19 mouse cellular contexts compared by ENCODE assay signal in the genomic region with DNA sequence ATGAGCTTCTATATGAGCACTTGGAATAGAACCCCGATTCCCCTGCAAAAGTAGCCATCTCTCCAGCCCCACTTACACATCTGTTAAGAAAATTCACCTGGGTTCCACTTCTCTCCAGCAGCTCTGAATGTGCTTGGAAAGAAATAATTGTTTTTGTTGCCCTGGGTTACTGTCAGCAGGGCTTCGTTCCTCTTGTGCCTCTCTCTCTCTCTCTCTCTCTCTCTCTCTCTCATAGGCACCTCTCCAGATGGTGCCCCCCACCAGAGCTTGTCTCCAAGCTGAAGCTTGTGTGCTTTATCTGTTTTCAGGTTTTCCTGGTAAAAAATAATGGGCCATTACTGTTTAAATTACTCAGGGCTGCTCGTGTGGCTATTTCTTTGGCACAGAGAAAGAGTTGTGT.
A peak's percentile ranks its signal among the peaks of the same experiment; 100 is the strongest.
DNase-seq lines count a peak whose midpoint lies in the region; ATAC-seq lines count a peak whose summit lies in the region.
"Had no signal": no experiment of that assay in that cellular context is flagged by ENCODE, and none has a peak within 500 bp of the region (broad histone marks: within the 10 kb centered on the region; RNA-seq: fewer than 3 reads in every experiment).

No protein-coding gene starts in this region.

- ATAC-seq in midbrain, embryonic 16.5 days, result peak; percentile 67; the same call in 1 of the 2 replicates
- no peak for ATAC-seq in midbrain, embryonic 11.5 days (ENCODE audit: low FRiP score)
- 0 out of 2 replicates have a peak, but pooled peaks have one; percentile 59 for ATAC-seq in hindbrain, embryonic 15.5 days (ENCODE audit: low FRiP score, low read depth)
- no peak for ATAC-seq in megakaryocyte progenitor cell, adult 5-6 weeks (replicated peaks; ENCODE audit: poor library complexity)
- ATAC-seq: intestine, embryonic 15.5 days; lung, postnatal 0 days had no signal

- no peak overlapping the region for H3K4me3 ChIP-seq in midbrain, embryonic 16.5 days (ENCODE audit: low read depth, low read length)
- H3K4me3 ChIP-seq in midbrain, embryonic 11.5 days (ENCODE audit: low read depth, low read length), result no peak overlapping the region
- H3K4me3 ChIP-seq in hindbrain, embryonic 15.5 days, result no peak overlapping the region
- H3K4me3 ChIP-seq: heart, embryonic 13.5 days; intestine, embryonic 15.5 days had no signal

- H3K9me3 ChIP-seq in midbrain, embryonic 16.5 days (replicated peaks; ENCODE audit: control insufficient read depth, low read length, poor library complexity, severe bottlenecking), result no peaks in the 10 kb centered on the region
- H3K9me3 ChIP-seq in midbrain, embryonic 11.5 days (ENCODE audit: control insufficient read depth, low read length), result no peaks in the 10 kb centered on the region
- no peaks in the 10 kb centered on the region for H3K9me3 ChIP-seq in hindbrain, embryonic 15.5 days
- H3K9me3 ChIP-seq: intestine, embryonic 15.5 days had no signal

- H3K4me2 ChIP-seq in midbrain, embryonic 16.5 days (ENCODE audit: low read length), result no peak overlapping the region
- H3K4me2 ChIP-seq in midbrain, embryonic 11.5 days, result no peak overlapping the region
- no peak overlapping the region for H3K4me2 ChIP-seq in hindbrain, embryonic 15.5 days
- H3K4me2 ChIP-seq: heart, embryonic 13.5 days; intestine, embryonic 15.5 days had no signal

- DNase-seq in heart, adult 11 months, result peak; percentile 21
- no peak for DNase-seq in heart, postnatal 10 days
- DNase-seq in midbrain, embryonic 11.5 days (ENCODE audit: low spot score, missing footprints), result no peak
- DNase-seq in spleen, postnatal 36 days (ENCODE audit: low spot score in 2 of 2), result no peak
- DNase-seq: B cell, adult 2 months; cerebellum, adult 2 months; cerebellum, postnatal 36 days; gastrocnemius, postnatal 10 days; heart, adult 18-20 months; heart, postnatal 36 days; kidney, adult 9 months; kidney, postnatal 25 days; liver had no signal

- peak overlapping the region; percentile 28; the same call in 1 of the 2 replicates for H3K27ac ChIP-seq in midbrain, embryonic 16.5 days (ENCODE audit: low read length)
- no peak overlapping the region for H3K27ac ChIP-seq in midbrain, embryonic 11.5 days (ENCODE audit: low read depth, low read length)
- peak overlapping the region; percentile 12 for H3K27ac ChIP-seq in hindbrain, embryonic 15.5 days (replicated peaks)
- H3K27ac ChIP-seq: heart, embryonic 13.5 days; intestine, embryonic 15.5 days had no signal

- H3K36me3 ChIP-seq in midbrain, embryonic 16.5 days (ENCODE audit: control insufficient read depth, insufficient read depth, low read length), result peaks cover 5% of the 10 kb centered on the region; the same call in 1 of the 2 replicates
- H3K36me3 ChIP-seq in midbrain, embryonic 11.5 days (ENCODE audit: control insufficient read depth, insufficient read depth, low read length), result no peaks in the 10 kb centered on the region
- peaks cover 9% of the 10 kb centered on the region for H3K36me3 ChIP-seq in hindbrain, embryonic 15.5 days

- peaks cover 9% of the 10 kb centered on the region; the same call in 1 of the 2 replicates for H3K4me1 ChIP-seq in midbrain, embryonic 16.5 days (ENCODE audit: control insufficient read depth, insufficient read depth, low read length)
- H3K4me1 ChIP-seq in midbrain, embryonic 11.5 days (ENCODE audit: control insufficient read depth, insufficient read depth, low read length), result no peaks in the 10 kb centered on the region
- peaks cover 23% of the 10 kb centered on the region for H3K4me1 ChIP-seq in hindbrain, embryonic 15.5 days (replicated peaks)
- H3K4me1 ChIP-seq: heart, embryonic 13.5 days; intestine, embryonic 15.5 days had no signal

- intact Hi-C loops in heart, postnatal 10 days (cut with DNase I), result no loop called here

- H3K27me3 ChIP-seq in midbrain, embryonic 16.5 days (ENCODE audit: control insufficient read depth, insufficient read depth, low read depth, low read length), result no peaks in the 10 kb centered on the region
- H3K27me3 ChIP-seq in midbrain, embryonic 11.5 days (ENCODE audit: control insufficient read depth, insufficient read depth, low read length), result no peaks in the 10 kb centered on the region
- no peaks in the 10 kb centered on the region for H3K27me3 ChIP-seq in hindbrain, embryonic 15.5 days
- H3K27me3 ChIP-seq: heart, embryonic 13.5 days; intestine, embryonic 15.5 days had no signal

- no peak overlapping the region for H3K9ac ChIP-seq in midbrain, embryonic 16.5 days (ENCODE audit: low read depth, low read length)
- H3K9ac ChIP-seq in midbrain, embryonic 11.5 days (ENCODE audit: low read length), result no peak overlapping the region
- no peak overlapping the region for H3K9ac ChIP-seq in hindbrain, embryonic 15.5 days
- H3K9ac ChIP-seq: heart, embryonic 13.5 days; intestine, embryonic 15.5 days had no signal

- 39% methylated on average over 3 of the region's 3 CpGs for WGBS in midbrain, embryonic 16.5 days
- 59% methylated on average over 3 of the region's 3 CpGs for WGBS in midbrain, embryonic 11.5 days
- 34% methylated on average over 3 of the region's 3 CpGs for WGBS in hindbrain, embryonic 15.5 days

Comparison
In these comparisons a context has a peak if more than half of its experiments do, and no peak if none do; other contexts are left out.
1. ATAC-seq: peak in midbrain, embryonic 16.5 days (single experiment) and hindbrain, embryonic 15.5 days (single experiment); none in midbrain, embryonic 11.5 days (single experiment) and megakaryocyte progenitor cell, adult 5-6 weeks (single experiment).